Mouse (Mus musculus) liver, embryonic 12.5 days (tissue): ENCODE data around the gene Tmem220. TPM values are rescaled to one million over a fixed set of nuclear protein-coding genes. Genes with fewer than 3 reads are reported as not detected.

ENCODE experiments used
- ATAC-seq: fragments of 200-750 bp; cut with Nextera tagmentation; 2 replicates; pipeline ENCODE4 v1.8.0; 2017; ENCODE audit warnings: moderate number of reproducible peaks, mild to moderate bottlenecking, moderate library complexity
- H3K27ac ChIP-seq: fragments of 300-500 bp; sonication (generic); 2 replicates; pipeline ENCODE4 v1.5.1; 2016; ENCODE audit warnings: mild to moderate bottlenecking
- H3K27me3 ChIP-seq: fragments of 300-500 bp; sonication (generic); replicated peaks from 2 replicates; pipeline ENCODE4 v1.6.1; 2016; ENCODE audit warnings: mild to moderate bottlenecking, moderate library complexity
- H3K36me3 ChIP-seq: fragments of 300-500 bp; sonication (generic); 2 replicates; pipeline ENCODE4 v1.6.1; 2016; ENCODE audit warnings: mild to moderate bottlenecking, moderate library complexity
- H3K4me1 ChIP-seq: fragments of 300-500 bp; sonication (generic); 2 replicates; pipeline ENCODE4 v1.6.1; 2016
- H3K4me2 ChIP-seq: fragments of 300-500 bp; sonication (generic); 2 replicates; pipeline ENCODE4 v1.6.1; 2016; ENCODE audit warnings: mild to moderate bottlenecking, moderate library complexity
- H3K4me3 ChIP-seq: fragments of 300-500 bp; sonication (generic); 2 replicates; pipeline ENCODE4 v1.5.1; 2016; ENCODE audit warnings: mild to moderate bottlenecking, moderate library complexity
- H3K9ac ChIP-seq: fragments of 300-500 bp; sonication (generic); 2 replicates; pipeline ENCODE4 v1.6.1; 2016; ENCODE audit warnings: mild to moderate bottlenecking, moderate library complexity
- H3K9me3 ChIP-seq: fragments of 300-500 bp; sonication (generic); replicated peaks from 2 replicates; pipeline ENCODE4 v1.6.1; 2016; ENCODE audit warnings: mild to moderate bottlenecking, moderate library complexity
- WGBS: fragments of 180-500 bp; shearing (Covaris S2); methylation state at CpG from one replicate; pipeline ENCODE4 v1.1.7; 2016; ENCODE audit not compliant: insufficient replicate concordance; 5-methylcytosine and 5-hydroxymethylcytosine counted together
- polyA plus RNA-seq: library from polyadenylated mRNA; unstranded; fragments of >200 nt; fragmentation: Nextera tagmentation; extraction: Ambion mirVana; gene quantifications from 2 replicates; pipeline ENCODE4 v1.2.1, GENCODE M21; 2016

The Tmem220 gene
- polyA plus RNA-seq, 1 experiment from 2014 or later: 0.93 TPM

- H3K36me3 ChIP-seq: no peaks in the 10 kb centered on the region
- no peaks in the 10 kb centered on the region for H3K4me1 ChIP-seq
- no peaks in the 10 kb centered on the region for H3K9me3 ChIP-seq
- H3K9ac ChIP-seq: no peak overlapping the region
- no peak overlapping the region for H3K27ac ChIP-seq
- ATAC-seq: no peak
- H3K27me3 ChIP-seq: no peaks in the 10 kb centered on the region; the same call in 1 of the 2 replicates
- WGBS: 62% methylated on average over 14 of the region's 14 CpGs
- H3K4me2 ChIP-seq: no peak overlapping the region
- H3K4me3 ChIP-seq: no peak overlapping the region
Measured at GRCm38 (mm10) chr11:66998467-66999403, 26.2 kb upstream of the Tmem220 start.

GRCm38 (mm10) chr11:67000671-67001070 lies 24.3 kb upstream of the Tmem220 start:
- no peak overlapping the region for H3K9ac ChIP-seq
- H3K27me3 ChIP-seq: no peaks in the 10 kb centered on the region; the same call in 1 of the 2 replicates
- WGBS: 65% methylated on average over 4 of the region's 4 CpGs
- H3K9me3 ChIP-seq: no peaks in the 10 kb centered on the region
- ATAC-seq: no peak
- no peak overlapping the region for H3K4me3 ChIP-seq
- no peak overlapping the region for H3K27ac ChIP-seq
- H3K4me2 ChIP-seq: no peak overlapping the region
- H3K4me1 ChIP-seq: no peaks in the 10 kb centered on the region
- no peaks in the 10 kb centered on the region for H3K36me3 ChIP-seq

- Histone ChIP-seq H3K9ac (no peak overlapping the region), H3K27me3 (no peaks in the 10 kb centered on the region; the same call in 1 of the 2 replicates), H3K4me3 (no peak overlapping the region), H3K9me3 (no peaks in the 10 kb centered on the region), H3K4me2 (no peak overlapping the region), H3K27ac (no peak overlapping the region), H3K4me1 (no peaks in the 10 kb centered on the region), H3K36me3 (no peaks in the 10 kb centered on the region)
- no peak for ATAC-seq
- WGBS: 48% methylated on average over 1 of the region's 1 CpGs
Measured at GRCm38 (mm10) chr11:67001717-67002116, 23.2 kb upstream of the Tmem220 start.

- H3K4me2 ChIP-seq: no peak overlapping the region
- no peaks in the 10 kb centered on the region for H3K36me3 ChIP-seq
- H3K9me3 ChIP-seq: no peaks in the 10 kb centered on the region
- no peak overlapping the region for H3K9ac ChIP-seq
- H3K4me1 ChIP-seq: no peaks in the 10 kb centered on the region
- no peaks in the 10 kb centered on the region; the same call in 1 of the 2 replicates for H3K27me3 ChIP-seq
- H3K27ac ChIP-seq: no peak overlapping the region
- 5% methylated on average over 2 of the region's 2 CpGs for WGBS
- no peak for ATAC-seq
- H3K4me3 ChIP-seq: no peak overlapping the region
Measured at GRCm38 (mm10) chr11:67002911-67003310, 22.0 kb upstream of the Tmem220 start.

- H3K9me3 ChIP-seq: no peaks in the 10 kb centered on the region
- no peak for ATAC-seq
- 0 out of 2 replicates have a peak, but pooled peaks cover 7% of the 10 kb centered on the region for H3K27me3 ChIP-seq
- no peak overlapping the region for H3K4me2 ChIP-seq
- no peaks in the 10 kb centered on the region for H3K4me1 ChIP-seq
- H3K27ac ChIP-seq: no peak overlapping the region
- 76% methylated on average over 8 of the region's 8 CpGs for WGBS
- H3K36me3 ChIP-seq: no peaks in the 10 kb centered on the region
- no peak overlapping the region for H3K4me3 ChIP-seq
- H3K9ac ChIP-seq: no peak overlapping the region
Measured at GRCm38 (mm10) chr11:67007961-67008360, 17.0 kb upstream of the Tmem220 start.

GRCm38 (mm10) chr11:67008528-67008927 lies 16.4 kb upstream of the Tmem220 start:
- no peak overlapping the region for H3K9ac ChIP-seq
- H3K27ac ChIP-seq: no peak overlapping the region
- H3K4me2 ChIP-seq: no peak overlapping the region
- H3K36me3 ChIP-seq: no peaks in the 10 kb centered on the region
- H3K4me3 ChIP-seq: no peak overlapping the region
- WGBS: 70% methylated on average over 4 of the region's 4 CpGs
- no peaks in the 10 kb centered on the region for H3K4me1 ChIP-seq
- no peak for ATAC-seq
- H3K9me3 ChIP-seq: no peaks in the 10 kb centered on the region
- H3K27me3 ChIP-seq: 0 out of 2 replicates have a peak, but pooled peaks cover 7% of the 10 kb centered on the region

GRCm38 (mm10) chr11:67010430-67010829 lies 14.5 kb upstream of the Tmem220 start:
- H3K4me1 ChIP-seq: no peaks in the 10 kb centered on the region
- WGBS: 8% methylated on average over 8 of the region's 8 CpGs
- ATAC-seq: no peak
- no peak overlapping the region for H3K27ac ChIP-seq
- no peaks in the 10 kb centered on the region for H3K9me3 ChIP-seq
- H3K9ac ChIP-seq: no peak overlapping the region
- no peaks in the 10 kb centered on the region for H3K36me3 ChIP-seq
- H3K27me3 ChIP-seq: 0 out of 2 replicates have a peak, but pooled peaks cover 9% of the 10 kb centered on the region
- H3K4me3 ChIP-seq: no peak overlapping the region
- H3K4me2 ChIP-seq: no peak overlapping the region

- WGBS: 47% methylated on average over 4 of the region's 4 CpGs
- Histone ChIP-seq H3K36me3 (no peaks in the 10 kb centered on the region), H3K4me1 (no peaks in the 10 kb centered on the region), H3K4me3 (no peak overlapping the region), H3K9me3 (no peaks in the 10 kb centered on the region), H3K9ac (no peak overlapping the region), H3K4me2 (no peak overlapping the region), H3K27ac (no peak overlapping the region), H3K27me3 (peaks cover 14% of the 10 kb centered on the region; the same call in 1 of the 2 replicates)
- ATAC-seq: no peak
Measured at GRCm38 (mm10) chr11:67011635-67012034, 13.3 kb upstream of the Tmem220 start.

GRCm38 (mm10) chr11:67017801-67018591 lies 7.0 kb upstream of the Tmem220 start:
- H3K4me2 ChIP-seq: no peak overlapping the region

GRCm38 (mm10) chr11:67019711-67020475 lies 5.1 kb upstream of the Tmem220 start:
- no peak overlapping the region for H3K9ac ChIP-seq
- no peak for ATAC-seq
- H3K9me3 ChIP-seq: no peaks in the 10 kb centered on the region
- no peak overlapping the region for H3K27ac ChIP-seq
- no peak overlapping the region for H3K4me3 ChIP-seq
- H3K4me1 ChIP-seq: peaks cover 11% of the 10 kb centered on the region; the same call in 1 of the 2 replicates
- WGBS: 38% methylated on average over 7 of the region's 7 CpGs
- H3K4me2 ChIP-seq: no peak overlapping the region
- H3K36me3 ChIP-seq: no peaks in the 10 kb centered on the region
- peaks cover 43% of the 10 kb centered on the region for H3K27me3 ChIP-seq

More at GRCm38 (mm10) chr11:67017801-67018591, 7.0 kb upstream of the Tmem220 start:
- H3K27me3 ChIP-seq: peaks cover 43% of the 10 kb centered on the region
- no peak overlapping the region for H3K9ac ChIP-seq
- no peak overlapping the region for H3K4me3 ChIP-seq
- no peaks in the 10 kb centered on the region for H3K9me3 ChIP-seq
- no peaks in the 10 kb centered on the region for H3K36me3 ChIP-seq
- peaks cover 4% of the 10 kb centered on the region; the same call in 1 of the 2 replicates for H3K4me1 ChIP-seq
- ATAC-seq: no peak
- WGBS: 11% methylated on average over 12 of the region's 12 CpGs
- no peak overlapping the region for H3K27ac ChIP-seq

GRCm38 (mm10) chr11:67020948-67021347 lies 4.0 kb upstream of the Tmem220 start:
- Histone ChIP-seq H3K27ac (no peak overlapping the region), H3K4me3 (no peak overlapping the region), H3K9me3 (no peaks in the 10 kb centered on the region), H3K9ac (no peak overlapping the region), H3K4me1 (peaks cover 19% of the 10 kb centered on the region), H3K27me3 (peaks cover 39% of the 10 kb centered on the region), H3K4me2 (peak overlapping the region; percentile 17), H3K36me3 (no peaks in the 10 kb centered on the region)
- no peak for ATAC-seq
- WGBS: 3% methylated on average over 12 of the region's 12 CpGs
